Mouse (Mus musculus): ENCODE results near the gene Trim32. TPM values are rescaled to one million over a fixed set of nuclear protein-coding genes. Genes with fewer than 3 reads are reported as not detected.

Trim32 gene
- polyA plus RNA-seq, 1 experiment from 2014 or later: 85.9 TPM

DNA sequence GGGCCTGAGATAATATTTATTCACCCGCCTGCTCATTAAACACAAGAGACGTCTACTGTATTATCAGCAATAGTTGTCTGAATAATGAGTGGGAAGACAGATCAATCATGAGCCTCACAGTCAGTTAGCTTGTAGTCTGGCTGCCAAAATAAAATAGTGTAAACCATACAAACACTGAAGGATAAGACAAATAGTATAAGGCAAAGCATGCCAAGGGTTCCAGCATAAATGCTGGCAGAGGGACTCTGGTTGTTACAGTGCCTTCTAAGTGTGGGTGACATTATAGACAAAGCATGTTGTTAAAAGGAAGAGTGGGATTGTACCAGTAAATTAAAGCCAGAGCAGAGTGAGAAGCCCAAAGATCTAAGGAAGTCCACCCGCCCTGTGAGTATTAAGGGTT is 15.3 kb downstream of the Trim32 start:
- Histone ChIP-seq H3K9ac (no peak overlapping the region), H3K36me3 (peaks cover 26% of the 10 kb centered on the region), H3K27me3 (replicated peaks) (no peaks in the 10 kb centered on the region), H3K9me3 (no peaks in the 10 kb centered on the region), H3K4me1 (no peaks in the 10 kb centered on the region; the same call in 1 of the 2 replicates), H3K27ac (no peak overlapping the region), H3K4me3 (no peak overlapping the region), H3K4me2 (replicated peaks) (no peak overlapping the region)
- WGBS: 86% methylated on average over 3 of the region's 3 CpGs
- ATAC-seq (ENCODE audit: low FRiP score, low read depth): no peak

DNA sequence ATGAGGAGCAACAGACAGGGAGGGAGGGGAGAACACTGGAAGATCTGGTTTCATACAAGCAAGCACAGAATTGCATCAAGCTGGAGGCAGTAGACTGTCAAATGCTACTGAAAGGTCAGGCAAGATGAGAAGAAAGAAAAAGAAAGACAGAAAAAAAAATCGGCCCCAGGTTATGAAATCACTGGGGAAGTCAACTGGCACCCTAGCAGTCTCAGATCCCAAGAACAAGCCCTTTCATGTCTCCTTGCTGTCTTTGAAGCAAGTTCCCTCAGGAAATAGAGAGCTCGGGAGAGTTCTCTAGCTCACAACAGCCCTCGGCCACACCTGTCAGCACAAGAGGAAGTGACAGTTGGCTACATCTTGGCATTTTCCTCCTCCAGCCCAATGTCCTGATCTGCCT is 33.4 kb downstream of the Trim32 start:
- no peak for ATAC-seq (ENCODE audit: low FRiP score, low read depth)
- H3K9ac ChIP-seq: no peak overlapping the region
- WGBS: 82% methylated on average over 3 of the region's 3 CpGs

DNA sequence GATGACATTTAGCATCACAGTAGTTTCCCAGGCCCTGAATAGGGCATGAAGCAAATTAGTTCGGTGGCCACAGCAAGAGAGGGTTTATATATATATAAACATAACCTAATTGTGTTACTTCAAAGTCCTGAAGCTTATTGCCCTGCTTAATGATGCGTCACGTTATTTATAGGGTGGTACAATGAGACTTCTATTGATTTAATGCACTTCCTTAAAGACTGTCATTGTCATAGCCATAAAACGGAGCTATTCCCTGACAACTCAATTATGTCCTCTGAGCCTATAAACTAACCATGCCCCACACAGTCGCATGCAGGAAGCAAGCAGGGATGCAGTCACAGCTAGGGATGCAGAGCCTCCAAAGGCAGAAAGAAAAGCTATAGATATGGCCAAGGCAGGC is 37.8 kb downstream of the Trim32 start:
- 8% methylated on average over 5 of the region's 5 CpGs for WGBS
- Histone ChIP-seq H3K9ac (no peak overlapping the region), H3K4me1 (no peaks in the 10 kb centered on the region), H3K27me3 (replicated peaks) (0 out of 2 replicates have a peak, but pooled peaks cover 11% of the 10 kb centered on the region), H3K4me2 (replicated peaks) (no peak overlapping the region), H3K4me3 (no peak overlapping the region), H3K27ac (no peak overlapping the region), H3K9me3 (no peaks in the 10 kb centered on the region), H3K36me3 (no peaks in the 10 kb centered on the region)
- ATAC-seq (ENCODE audit: low FRiP score, low read depth): peak; percentile 87

More for the DNA sequence above, 33.4 kb downstream of the Trim32 start:
- H3K9me3 ChIP-seq: no peaks in the 10 kb centered on the region
- H3K27ac ChIP-seq: no peak overlapping the region
- no peak overlapping the region for H3K4me3 ChIP-seq
- H3K36me3 ChIP-seq: no peaks in the 10 kb centered on the region
- H3K4me1 ChIP-seq: no peaks in the 10 kb centered on the region
- no peak overlapping the region for H3K4me2 ChIP-seq (replicated peaks)
- no peaks in the 10 kb centered on the region for H3K27me3 ChIP-seq (replicated peaks)

DNA sequence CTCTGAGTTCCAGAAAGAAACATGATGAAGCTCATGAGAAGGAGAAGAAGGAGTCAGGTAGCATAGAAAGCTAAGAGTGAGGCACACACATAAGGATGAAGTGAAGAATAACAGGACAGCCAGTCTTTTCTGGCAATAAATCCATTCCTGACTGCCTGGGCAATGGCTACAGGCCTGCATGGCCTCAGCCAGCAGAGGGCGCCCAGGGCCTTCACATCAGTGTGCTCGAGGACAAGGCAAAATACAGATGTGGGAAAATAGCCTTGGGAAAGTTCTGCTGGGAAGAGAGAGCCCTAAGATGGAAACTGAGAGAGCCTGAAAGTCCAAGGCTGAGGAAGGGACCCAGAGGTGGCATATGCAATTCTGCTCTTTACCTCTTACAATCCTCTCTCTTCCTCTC is 49.9 kb downstream of the Trim32 start:
- peak; percentile 93 for ATAC-seq (ENCODE audit: low FRiP score, low read depth)
- H3K4me3 ChIP-seq: no peak overlapping the region
- WGBS: 5% methylated on average over 2 of the region's 2 CpGs
- H3K4me1 ChIP-seq: no peaks in the 10 kb centered on the region
- no peak overlapping the region for H3K9ac ChIP-seq
- no peak overlapping the region for H3K4me2 ChIP-seq (replicated peaks)
- no peaks in the 10 kb centered on the region for H3K27me3 ChIP-seq (replicated peaks)
- H3K36me3 ChIP-seq: no peaks in the 10 kb centered on the region
- H3K27ac ChIP-seq: no peak overlapping the region
- H3K9me3 ChIP-seq: no peaks in the 10 kb centered on the region

- ATAC-seq (ENCODE audit: low FRiP score, low read depth): no peak
- Histone ChIP-seq H3K4me3 (no peak overlapping the region), H3K4me1 (no peaks in the 10 kb centered on the region), H3K9me3 (no peaks in the 10 kb centered on the region), H3K4me2 (replicated peaks) (no peak overlapping the region), H3K27ac (no peak overlapping the region), H3K36me3 (no peaks in the 10 kb centered on the region), H3K9ac (no peak overlapping the region), H3K27me3 (replicated peaks) (no peaks in the 10 kb centered on the region)
- WGBS: 76% methylated on average over 6 of the region's 6 CpGs
Observed at GRCm38 (mm10) chr4:65663176-65663575, 58.4 kb downstream of the Trim32 start.

All from neural tube, embryonic 12.5 days (tissue).